8 mouse cellular contexts compared by ENCODE assay signal in the genomic region with DNA sequence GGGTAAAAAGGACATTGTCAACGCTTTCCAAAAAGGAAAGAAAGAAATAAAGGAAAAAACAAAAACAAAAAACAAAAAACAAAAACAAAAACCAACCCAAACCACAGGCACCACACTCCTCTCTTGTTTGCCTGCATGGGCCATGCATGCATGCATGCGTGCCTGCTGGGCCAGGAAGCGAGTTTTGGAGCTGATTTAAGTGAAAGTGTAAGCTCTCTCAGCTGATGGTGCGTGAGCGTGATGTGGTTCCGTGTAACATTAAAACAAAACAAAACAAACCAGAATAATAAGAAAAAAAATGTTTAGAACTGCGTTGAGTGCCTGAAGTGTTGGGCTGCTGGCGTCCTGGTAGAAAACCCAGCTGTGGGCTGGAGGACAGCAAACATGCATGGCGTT. TPM values are rescaled to one million over a fixed set of nuclear protein-coding genes. Genes with fewer than 3 reads are reported as not detected.
DNase-seq lines count a peak whose midpoint lies in the region; ATAC-seq and TF ChIP-seq lines count a peak whose summit lies in the region.

No protein-coding gene starts in this region.

- peak overlapping the region; percentile 93 for H3K27ac ChIP-seq in forebrain, embryonic 11.5 days (ENCODE audit: low read depth, low read length)
- peak overlapping the region; percentile 95 for H3K27ac ChIP-seq in hindbrain, postnatal 0 days
- H3K27ac ChIP-seq in liver, adult 2 months (replicated peaks; ENCODE audit: insufficient read depth, low read depth, low read length), result no peak overlapping the region
- H3K27ac ChIP-seq in neural tube, embryonic 14.5 days (ENCODE audit: low read depth, low read length), result peak overlapping the region; percentile 97

- TF ChIP-seq CTCF in hindbrain, postnatal 0 days (IDR thresholded peaks at IDR 0.05; ENCODE audit: low read depth), result no peak
- TF ChIP-seq CTCF in liver, adult 2 months (IDR thresholded peaks at IDR 0.05; ENCODE audit: low read depth, low read length), result no peak

- WGBS in forebrain, embryonic 11.5 days, result 4% methylated on average over 9 of the region's 9 CpGs
- 2% methylated on average over 9 of the region's 9 CpGs for WGBS in hindbrain, postnatal 0 days
- WGBS in liver, adult 2 months, result 30% methylated on average over 9 of the region's 9 CpGs
- under 1% methylated on average over 9 of the region's 9 CpGs for WGBS in neural tube, embryonic 14.5 days

- H3K4me3 ChIP-seq in forebrain, embryonic 11.5 days (ENCODE audit: low read depth, low read length), result peak overlapping the region; percentile 75
- peak overlapping the region; percentile 90 for H3K4me3 ChIP-seq in hindbrain, postnatal 0 days (ENCODE audit: low read length)
- H3K4me3 ChIP-seq in liver, adult 2 months (ENCODE audit: insufficient read depth, low read depth, low read length), result peak overlapping the region; percentile 74
- peak overlapping the region; percentile 76 for H3K4me3 ChIP-seq in neural tube, embryonic 14.5 days (ENCODE audit: low read depth, low read length)

- peak; percentile 29; the same call in 1 of the 2 replicates for ATAC-seq in forebrain, embryonic 11.5 days (replicated peaks; ENCODE audit: low FRiP score)
- no peak for ATAC-seq in hindbrain, postnatal 0 days
- peak; percentile 16; the same call in 1 of the 2 replicates for ATAC-seq in neural tube, embryonic 14.5 days (ENCODE audit: low read depth)
- no peak for ATAC-seq in frontal cortex, adult (ENCODE audit: low TSS enrichment)

- peak overlapping the region; percentile 93 for H3K9ac ChIP-seq in forebrain, embryonic 11.5 days (ENCODE audit: low read length)
- peak overlapping the region; percentile 96 for H3K9ac ChIP-seq in hindbrain, postnatal 0 days (replicated peaks; ENCODE audit: low read length)
- no peak overlapping the region for H3K9ac ChIP-seq in liver, adult 2 months (ENCODE audit: low read depth, low read length)
- H3K9ac ChIP-seq in neural tube, embryonic 14.5 days (replicated peaks; ENCODE audit: low read depth, low read length), result peak overlapping the region; percentile 92

- peak; percentile 23 for DNase-seq in cerebellum, adult 8-10 months
- no peak for DNase-seq in cerebellum, adult 9-10 months
- peak; percentile 32 to 85 for DNase-seq in adrenal gland, adult (ENCODE audit: inconsistent age in 2 of 2, low spot score in 1 of 2)
- no peak for DNase-seq in forebrain, embryonic 11.5 days (ENCODE audit: low spot score)
- peak; percentile 51 for DNase-seq in hindbrain, postnatal 0 days (ENCODE audit: low spot score)
- no peak for DNase-seq in liver, adult 2 months (ENCODE audit: extremely low read depth, low read depth, low spot score)

- H3K27me3 ChIP-seq in forebrain, embryonic 11.5 days (ENCODE audit: control insufficient read depth, insufficient read depth, low read length), result no peaks in the 10 kb centered on the region; the same call in 1 of the 2 replicates
- H3K27me3 ChIP-seq in hindbrain, postnatal 0 days (ENCODE audit: insufficient read depth, low read length), result no peaks in the 10 kb centered on the region
- H3K27me3 ChIP-seq in liver, adult 2 months (ENCODE audit: control insufficient read depth, insufficient read depth, low read length), result no peaks in the 10 kb centered on the region
- no peaks in the 10 kb centered on the region for H3K27me3 ChIP-seq in neural tube, embryonic 14.5 days (ENCODE audit: control insufficient read depth, insufficient read depth, low read length)

- TF ChIP-seq POLR2A in liver, adult 2 months (IDR thresholded peaks at IDR 0.05; ENCODE audit: extremely low read depth, insufficient read depth, low read length), result no peak

- peak overlapping the region; percentile 88 for H3K4me2 ChIP-seq in forebrain, embryonic 11.5 days (ENCODE audit: low read depth, low read length, severe bottlenecking)
- H3K4me2 ChIP-seq in hindbrain, postnatal 0 days (ENCODE audit: low read depth, low read length), result peak overlapping the region; percentile 84
- peak overlapping the region; percentile 84 for H3K4me2 ChIP-seq in neural tube, embryonic 14.5 days (ENCODE audit: low read depth, low read length)

- H3K9me3 ChIP-seq in forebrain, embryonic 11.5 days (ENCODE audit: control insufficient read depth, low read length), result no peaks in the 10 kb centered on the region
- H3K9me3 ChIP-seq in hindbrain, postnatal 0 days (ENCODE audit: low read length), result no peaks in the 10 kb centered on the region
- H3K9me3 ChIP-seq in neural tube, embryonic 14.5 days (ENCODE audit: control insufficient read depth, low read length), result no peaks in the 10 kb centered on the region

- no peaks in the 10 kb centered on the region for H3K36me3 ChIP-seq in forebrain, embryonic 11.5 days (ENCODE audit: control insufficient read depth, insufficient read depth, low read length)
- no peaks in the 10 kb centered on the region for H3K36me3 ChIP-seq in hindbrain, postnatal 0 days (ENCODE audit: insufficient read depth, low read length)
- H3K36me3 ChIP-seq in liver, adult 2 months (ENCODE audit: control insufficient read depth, insufficient read depth, low read length), result no peaks in the 10 kb centered on the region
- H3K36me3 ChIP-seq in neural tube, embryonic 14.5 days (ENCODE audit: control insufficient read depth, insufficient read depth, low read length), result no peaks in the 10 kb centered on the region

- H3K79me2 ChIP-seq in liver, adult 2 months (ENCODE audit: control insufficient read depth, insufficient read depth, low read length), result no peaks in the 10 kb centered on the region

- H3K4me1 ChIP-seq in forebrain, embryonic 11.5 days (replicated peaks; ENCODE audit: control insufficient read depth, insufficient read depth, low read length), result peaks cover 1% of the 10 kb centered on the region; the same call in 1 of the 2 replicates
- H3K4me1 ChIP-seq in hindbrain, postnatal 0 days (ENCODE audit: insufficient read depth, low read length), result peaks cover 11% of the 10 kb centered on the region; the same call in 1 of the 2 replicates
- H3K4me1 ChIP-seq in liver, adult 2 months (ENCODE audit: control insufficient read depth, insufficient read depth, low read length), result no peaks in the 10 kb centered on the region
- H3K4me1 ChIP-seq in neural tube, embryonic 14.5 days (ENCODE audit: control insufficient read depth, insufficient read depth, low read length), result 0 out of 2 replicates have a peak, but pooled peaks cover 6% of the 10 kb centered on the region

RNA-seq across cellular contexts. Expression of a gene that starts 1.3 kb away (rescaled TPM):
- polyA plus RNA-seq in forebrain, embryonic 11.5 days (2014; fragmentation: Nextera tagmentation; extraction: Ambion mirVana), result 26.3 and 29.2 TPM in 2 replicates
- 44.7 and 61.6 TPM in 2 replicates for total RNA-seq in hindbrain, postnatal 0 days (2014; rRNA removed)
- 36.5 and 39.3 TPM in 2 replicates for polyA plus RNA-seq in hindbrain, postnatal 0 days (2015; fragmentation: Nextera tagmentation; extraction: Ambion mirVana)
- 3.0 and 3.2 TPM in 2 replicates for total RNA-seq in liver, adult 2 months (2014; rRNA removed)
- 0.22 and 0.75 TPM in 2 replicates for polyA plus RNA-seq in liver, adult 2 months (2012; rRNA removed)
- polyA plus RNA-seq in neural tube, embryonic 14.5 days (2014; fragmentation: Nextera tagmentation; extraction: Ambion mirVana), result 47.2 and 63.6 TPM in 2 replicates

Comparison
In these comparisons a context has a peak if more than half of its experiments do, and no peak if none do; other contexts are left out.
1. DNase-seq: peak in cerebellum, adult 8-10 months (single experiment), adrenal gland, adult (2 of 2) and hindbrain, postnatal 0 days (single experiment); none in cerebellum, adult 9-10 months (single experiment), forebrain, embryonic 11.5 days (single experiment) and liver, adult 2 months (single experiment).
2. ATAC-seq: peak in forebrain, embryonic 11.5 days (single experiment) and neural tube, embryonic 14.5 days (single experiment); none in hindbrain, postnatal 0 days (single experiment) and frontal cortex, adult (single experiment).
3. RNA of a gene that starts 1.3 kb away (polyA plus RNA-seq): 47.2 to 63.6 TPM in neural tube, embryonic 14.5 days, 36.5 to 39.3 TPM in hindbrain, postnatal 0 days and 26.3 to 29.2 TPM in forebrain, embryonic 11.5 days; 0.22 to 0.75 TPM in liver, adult 2 months; every median in the first group is over 10 times any median in the second.
4. Peak in every context shown above with its lines, with median percentiles within 50 percentile points of each other: H3K4me2 ChIP-seq and H3K4me3 ChIP-seq.